19 mouse cellular contexts compared by ENCODE assay signal in the genomic region with DNA sequence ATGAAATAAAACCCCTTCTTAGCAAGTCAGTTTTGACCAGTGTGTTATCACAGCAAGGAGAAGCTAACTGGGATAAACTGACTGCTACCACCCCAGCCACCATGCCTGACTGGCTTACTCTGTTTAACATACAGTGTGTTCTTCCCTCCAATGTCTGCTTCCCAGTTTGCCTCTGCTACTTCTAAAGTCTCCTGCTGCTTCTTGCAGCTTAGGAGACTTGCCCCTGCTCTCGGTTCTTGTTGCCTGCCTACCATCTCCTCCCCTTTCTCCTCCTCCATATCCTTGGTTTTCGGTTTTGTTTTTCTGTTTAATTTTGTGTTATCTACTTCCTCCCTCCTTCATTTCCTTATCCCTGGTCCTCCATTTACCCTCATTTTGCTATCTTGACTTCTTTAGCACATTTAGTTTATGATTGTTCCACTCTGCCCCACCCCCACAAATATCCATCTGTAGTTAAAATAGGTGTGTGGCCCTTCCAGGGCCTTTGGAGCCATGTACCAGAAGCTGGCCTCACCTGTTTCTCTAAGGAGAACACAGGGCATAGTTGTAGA.
A peak's percentile ranks its signal among the peaks of the same experiment; 100 is the strongest.
DNase-seq lines count a peak whose midpoint lies in the region; ATAC-seq and TF ChIP-seq lines count a peak whose summit lies in the region.
"Had no signal": no experiment of that assay in that cellular context is flagged by ENCODE, and none has a peak within 500 bp of the region (broad histone marks: within the 10 kb centered on the region; RNA-seq: fewer than 3 reads in every experiment).

No protein-coding gene starts in this region.

- intact Hi-C loops in heart, postnatal 36 days (cut with DNase I): no loop called here

- WGBS in kidney, embryonic 16.5 days: 45% methylated on average over 2 of the region's 2 CpGs
- WGBS in kidney, adult 2 months: 51% methylated on average over 2 of the region's 2 CpGs
- WGBS in heart, embryonic 14.5 days: 32% methylated on average over 2 of the region's 2 CpGs
- 39% methylated on average over 2 of the region's 2 CpGs for WGBS in hindbrain, embryonic 12.5 days

- TF ChIP-seq CTCF in kidney, adult 2 months (conservative IDR thresholded peaks at IDR 0.05; ENCODE audit: insufficient read depth, insufficient read length, low read depth, low read length): no peak

- peaks cover 20% of the 10 kb centered on the region for H3K4me1 ChIP-seq in kidney, embryonic 16.5 days (ENCODE audit: insufficient read depth, low read length)
- H3K4me1 ChIP-seq in kidney, adult 2 months (ENCODE audit: control insufficient read depth, insufficient read depth, low read length): peaks cover 6% of the 10 kb centered on the region; the same call in 1 of the 2 replicates
- peaks cover 5 to 14% of the 10 kb centered on the region in 2 experiments for H3K4me1 ChIP-seq in heart, embryonic 14.5 days (ENCODE audit: control insufficient read depth in 2 of 2, insufficient read depth in 2 of 2, low read length in 2 of 2)
- peaks cover 13% of the 10 kb centered on the region for H3K4me1 ChIP-seq in hindbrain, embryonic 12.5 days

- no peak overlapping the region for H3K4me3 ChIP-seq in kidney, embryonic 16.5 days (ENCODE audit: low read length)
- no peak overlapping the region for H3K4me3 ChIP-seq in kidney, adult 2 months (ENCODE audit: insufficient read depth, low read depth, low read length)
- H3K4me3 ChIP-seq in heart, embryonic 14.5 days (ENCODE audit: control insufficient read depth in 1 of 2, insufficient read depth in 1 of 2, low read depth in 1 of 2, low read length in 2 of 2): no peak overlapping the region
- no peak overlapping the region for H3K4me3 ChIP-seq in hindbrain, embryonic 12.5 days
- H3K4me3 ChIP-seq: forebrain, embryonic 12.5 days; neural tube, embryonic 15.5 days had no signal

- peak; percentile 71 for DNase-seq in heart, adult 11 months
- no peak for DNase-seq in heart, postnatal 36 days
- no peak for DNase-seq in kidney, adult 2 months
- DNase-seq in lung, postnatal 36 days: no peak
- DNase-seq: cerebellum, adult 2 months; cerebellum, postnatal 36 days; gastrocnemius, postnatal 10 days; kidney, adult 9 months; lung, postnatal 10 days; right cerebral cortex, postnatal 14 days had no signal

- H3K9me3 ChIP-seq in kidney, embryonic 16.5 days (ENCODE audit: low read length): no peaks in the 10 kb centered on the region
- H3K9me3 ChIP-seq in heart, embryonic 14.5 days (ENCODE audit: control insufficient read depth, low read length): no peaks in the 10 kb centered on the region
- H3K9me3 ChIP-seq in hindbrain, embryonic 12.5 days (replicated peaks): no peaks in the 10 kb centered on the region
- H3K9me3 ChIP-seq: forebrain, embryonic 12.5 days; neural tube, embryonic 15.5 days had no signal

- H3K27me3 ChIP-seq in kidney, embryonic 16.5 days (ENCODE audit: insufficient read depth, low read length): no peaks in the 10 kb centered on the region
- H3K27me3 ChIP-seq in kidney, adult 2 months (replicated peaks; ENCODE audit: control insufficient read depth, insufficient read depth, low read length): no peaks in the 10 kb centered on the region
- no peaks in the 10 kb centered on the region for H3K27me3 ChIP-seq in heart, embryonic 14.5 days (ENCODE audit: control insufficient read depth, insufficient read depth, low read length)
- H3K27me3 ChIP-seq in hindbrain, embryonic 12.5 days: no peaks in the 10 kb centered on the region
- H3K27me3 ChIP-seq: CH12.LX; forebrain, embryonic 12.5 days; neural tube, embryonic 15.5 days had no signal

- 0 out of 2 replicates have a peak overlapping the region, but pooled peaks have one; percentile 23 for H3K27ac ChIP-seq in kidney, embryonic 16.5 days (ENCODE audit: low read length)
- no peak overlapping the region for H3K27ac ChIP-seq in kidney, adult 2 months (ENCODE audit: insufficient read depth, low read depth, low read length)
- H3K27ac ChIP-seq in heart, embryonic 14.5 days (replicated peaks in 1 of 2; ENCODE audit: control insufficient read depth in 1 of 2, insufficient read depth in 1 of 2, low read depth in 2 of 2, low read length in 2 of 2): peak overlapping the region; percentile 24 to 45; a peak in 3 of 4 replicates
- no peak overlapping the region for H3K27ac ChIP-seq in hindbrain, embryonic 12.5 days
- H3K27ac ChIP-seq: forebrain, embryonic 12.5 days; hindbrain, postnatal 0 days; neural tube, embryonic 15.5 days had no signal

- H3K4me2 ChIP-seq in kidney, embryonic 16.5 days (replicated peaks; ENCODE audit: low read depth, low read length): no peak overlapping the region
- no peak overlapping the region for H3K4me2 ChIP-seq in heart, embryonic 14.5 days (ENCODE audit: low read length)
- no peak overlapping the region for H3K4me2 ChIP-seq in hindbrain, embryonic 12.5 days (replicated peaks)
- H3K4me2 ChIP-seq: forebrain, embryonic 12.5 days; neural tube, embryonic 15.5 days had no signal

- H3K36me3 ChIP-seq in kidney, embryonic 16.5 days (ENCODE audit: insufficient read depth, low read length): no peaks in the 10 kb centered on the region
- no peaks in the 10 kb centered on the region for H3K36me3 ChIP-seq in kidney, adult 2 months (ENCODE audit: control insufficient read depth, insufficient read depth, low read length)
- H3K36me3 ChIP-seq in heart, embryonic 14.5 days (ENCODE audit: control insufficient read depth, insufficient read depth, low read length): no peaks in the 10 kb centered on the region
- no peaks in the 10 kb centered on the region for H3K36me3 ChIP-seq in hindbrain, embryonic 12.5 days
- H3K36me3 ChIP-seq: forebrain, embryonic 12.5 days; neural tube, embryonic 15.5 days had no signal

- TF ChIP-seq POLR2A in kidney, adult 2 months (IDR thresholded peaks at IDR 0.05; ENCODE audit: low read depth, low read length): no peak

- ATAC-seq in kidney, embryonic 16.5 days (ENCODE audit: low FRiP score, low TSS enrichment): no peak
- no peak for ATAC-seq in heart, embryonic 14.5 days (ENCODE audit: insufficient number of reproducible peaks, insufficient read depth, low FRiP score, low read depth)
- peak; percentile 13; the same call in 1 of the 2 replicates for ATAC-seq in megakaryocyte progenitor cell, adult 5-6 weeks (replicated peaks; ENCODE audit: poor library complexity)
- ATAC-seq in hindbrain, embryonic 12.5 days (ENCODE audit: low FRiP score): no peak
- ATAC-seq: hindbrain, postnatal 0 days; midbrain, embryonic 16.5 days had no signal

- no peak overlapping the region for H3K9ac ChIP-seq in kidney, embryonic 16.5 days (replicated peaks; ENCODE audit: low read length)
- no peak overlapping the region for H3K9ac ChIP-seq in heart, embryonic 14.5 days (ENCODE audit: low read length)
- no peak overlapping the region for H3K9ac ChIP-seq in hindbrain, embryonic 12.5 days
- H3K9ac ChIP-seq: forebrain, embryonic 12.5 days; neural tube, embryonic 15.5 days had no signal

Comparison
In these comparisons a context has a peak if more than half of its experiments do, and no peak if none do; other contexts are left out.
1. H3K27ac ChIP-seq: peak in kidney, embryonic 16.5 days (single experiment) and heart, embryonic 14.5 days (2 of 2); none in kidney, adult 2 months (single experiment) and hindbrain, embryonic 12.5 days (single experiment).